Mouse (Mus musculus): ENCODE results near the gene Gcnt2. TPM values are rescaled to one million over a fixed set of nuclear protein-coding genes. Genes with fewer than 3 reads are reported as not detected.

Gene Gcnt2
- polyA plus RNA-seq (2015; fragmentation: Nextera tagmentation; extraction: Ambion mirVana) = 3.3 and 4.5 TPM in 2 replicates

GRCm38 (mm10) chr13:40859652-40860399 is at the start of gene Gcnt2:
Gene Gcnt2 (plus strand): TSS chr13:40859754.
- Histone ChIP-seq H3K4me1 (no peaks in the 10 kb centered on the region), H3K9ac (replicated peaks) (no peak within 1 kb of the TSS), H3K9me3 (no peaks in the 10 kb centered on the region), H3K27me3 (no peaks in the 10 kb centered on the region), H3K4me2 (replicated peaks) (peak within 1 kb of the TSS; percentile 8), H3K4me3 (no peak within 1 kb of the TSS), H3K27ac (replicated peaks) (no peak within 1 kb of the TSS), H3K36me3 (no peaks in the 10 kb centered on the region)
- WGBS = 64% methylated on average over 22 of the region's 22 CpGs
- peak; percentile 48; the same call in 1 of the 2 replicates for ATAC-seq (replicated peaks)

- Histone ChIP-seq H3K4me1 (no peaks in the 10 kb centered on the region), H3K27ac (replicated peaks) (no peak overlapping the region), H3K9ac (replicated peaks) (no peak overlapping the region), H3K4me2 (replicated peaks) (no peak overlapping the region), H3K27me3 (no peaks in the 10 kb centered on the region), H3K9me3 (no peaks in the 10 kb centered on the region), H3K36me3 (no peaks in the 10 kb centered on the region), H3K4me3 (no peak overlapping the region)
- WGBS = 68% methylated on average over 1 of the region's 1 CpGs
- ATAC-seq (replicated peaks) = no peak
Observed at GRCm38 (mm10) chr13:40820617-40821016, 38.9 kb upstream of the Gcnt2 start.

DNA sequence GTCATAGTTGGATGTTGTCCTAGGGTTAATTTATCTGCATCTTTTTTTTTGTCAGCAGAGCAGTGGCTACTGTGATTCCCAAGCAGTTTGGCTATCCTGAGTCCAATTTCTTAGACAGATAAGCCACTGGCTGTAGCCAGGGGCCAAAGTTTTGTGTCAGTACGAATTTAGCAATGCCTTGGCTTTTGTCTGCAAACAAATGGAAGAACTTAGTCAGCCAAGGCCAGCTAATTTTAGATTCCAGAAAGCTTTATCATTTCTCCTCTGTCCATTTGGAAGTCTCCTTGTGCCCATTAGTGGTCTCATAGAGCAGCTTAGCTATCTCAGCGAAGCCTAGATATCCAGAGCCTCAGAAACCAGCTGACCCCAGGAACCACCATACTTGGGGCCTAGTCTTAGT is 37.6 kb upstream of the Gcnt2 start:
- no peaks in the 10 kb centered on the region for H3K27me3 ChIP-seq
- ATAC-seq (replicated peaks) = no peak
- H3K4me2 ChIP-seq (replicated peaks) = no peak overlapping the region
- no peak overlapping the region for H3K9ac ChIP-seq (replicated peaks)
- H3K27ac ChIP-seq (replicated peaks) = no peak overlapping the region
- 84% methylated on average over 2 of the region's 2 CpGs for WGBS
- no peaks in the 10 kb centered on the region for H3K4me1 ChIP-seq
- H3K4me3 ChIP-seq = no peak overlapping the region
- no peaks in the 10 kb centered on the region for H3K36me3 ChIP-seq
- H3K9me3 ChIP-seq = no peaks in the 10 kb centered on the region

DNA sequence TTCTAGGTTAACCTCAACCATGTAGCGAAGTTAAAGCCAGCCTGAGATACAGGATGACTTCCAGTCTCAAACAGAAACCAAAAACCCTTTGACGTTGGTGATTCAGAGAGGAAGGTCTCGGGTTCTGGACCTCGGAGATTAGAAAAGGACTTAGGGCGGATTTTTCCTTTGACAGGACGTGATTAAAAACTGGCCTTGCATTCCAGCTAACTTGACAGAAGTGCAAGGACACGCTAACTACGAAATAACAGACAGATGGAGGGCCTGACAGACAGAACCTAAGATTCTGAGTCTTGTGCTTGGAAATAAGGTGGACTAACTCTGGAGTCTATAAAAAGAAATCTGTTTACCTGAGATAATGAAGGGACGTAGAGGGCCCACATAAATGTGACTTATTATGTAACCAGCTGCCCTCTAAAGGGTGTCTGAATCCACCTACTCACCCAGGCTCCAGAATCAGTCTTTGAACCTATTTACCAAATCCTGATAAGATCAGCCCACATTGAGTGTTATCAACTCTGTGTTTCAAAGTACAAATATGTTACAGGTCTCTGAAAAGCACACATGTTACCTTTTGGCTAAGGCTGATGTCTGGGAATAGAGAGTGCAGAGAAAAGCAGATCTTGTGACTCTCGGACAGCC is 18.3 kb upstream of the Gcnt2 start:
- Histone ChIP-seq H3K4me2 (replicated peaks) (no peak overlapping the region), H3K9ac (replicated peaks) (no peak overlapping the region), H3K27ac (replicated peaks) (no peak overlapping the region), H3K4me1 (no peaks in the 10 kb centered on the region), H3K9me3 (no peaks in the 10 kb centered on the region), H3K27me3 (no peaks in the 10 kb centered on the region), H3K36me3 (no peaks in the 10 kb centered on the region), H3K4me3 (no peak overlapping the region)
- WGBS = 81% methylated on average over 10 of the region's 10 CpGs
- ATAC-seq (replicated peaks) = no peak

DNA sequence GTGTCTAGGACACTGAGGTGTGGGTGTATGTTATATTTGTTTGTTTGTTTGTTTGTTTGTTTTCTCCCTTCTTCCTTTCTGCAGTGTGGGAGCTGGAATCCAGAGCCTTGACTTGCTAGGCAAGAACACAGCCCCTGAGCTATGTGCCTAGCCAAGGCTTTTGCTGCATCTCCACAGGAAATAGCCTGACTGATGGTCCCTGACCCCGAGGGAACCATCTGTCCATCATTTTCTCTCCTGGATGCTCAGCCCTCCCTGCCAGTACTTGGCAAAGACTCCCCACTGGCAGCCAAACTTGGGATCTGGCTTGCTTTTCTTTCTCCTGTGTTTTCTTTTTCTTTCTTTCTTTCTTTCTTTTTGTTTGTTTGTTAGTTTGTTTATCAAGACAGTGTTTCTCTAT is 17.4 kb upstream of the Gcnt2 start:
- Histone ChIP-seq H3K36me3 (no peaks in the 10 kb centered on the region), H3K4me1 (no peaks in the 10 kb centered on the region), H3K9me3 (no peaks in the 10 kb centered on the region), H3K27ac (replicated peaks) (no peak overlapping the region), H3K9ac (replicated peaks) (no peak overlapping the region), H3K4me3 (no peak overlapping the region), H3K27me3 (no peaks in the 10 kb centered on the region), H3K4me2 (replicated peaks) (no peak overlapping the region)
- WGBS = 32% methylated on average over 1 of the region's 1 CpGs
- no peak for ATAC-seq (replicated peaks)

DNA sequence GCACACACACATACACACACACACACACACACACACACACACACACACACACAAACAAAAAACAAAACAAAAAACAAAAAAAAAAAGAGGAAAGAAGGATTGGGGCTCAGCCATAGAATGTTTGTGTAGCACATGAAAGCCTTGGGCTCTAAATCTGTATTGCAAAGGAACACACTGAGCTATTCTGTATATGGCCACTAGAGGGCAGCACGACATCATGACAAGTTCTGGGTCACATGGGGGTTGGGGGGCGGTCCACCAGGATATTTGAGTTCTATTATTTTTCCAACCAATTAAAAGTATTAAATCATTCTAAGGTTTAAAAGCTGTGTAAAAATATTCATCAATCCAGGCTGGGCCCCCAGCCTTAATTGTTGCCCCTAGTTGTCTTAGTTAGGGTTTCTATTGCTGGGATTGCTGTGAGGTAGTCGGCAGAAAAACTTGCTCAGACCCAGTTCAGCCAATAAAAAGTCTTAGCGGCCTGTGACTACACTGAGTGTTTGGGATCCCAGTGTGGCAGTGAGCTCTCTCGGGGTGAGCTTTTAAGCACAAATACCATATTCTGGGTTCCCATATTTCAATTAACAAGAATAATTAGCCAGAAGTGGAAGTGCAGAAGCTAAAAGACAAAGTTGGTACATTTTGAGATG is 16.0 kb upstream of the Gcnt2 start:
- Histone ChIP-seq H3K4me1 (no peaks in the 10 kb centered on the region), H3K27me3 (no peaks in the 10 kb centered on the region), H3K4me2 (replicated peaks) (no peak overlapping the region), H3K36me3 (no peaks in the 10 kb centered on the region), H3K27ac (replicated peaks) (no peak overlapping the region), H3K4me3 (no peak overlapping the region), H3K9ac (replicated peaks) (no peak overlapping the region), H3K9me3 (no peaks in the 10 kb centered on the region)
- peak; percentile 81; the same call in 1 of the 2 replicates for ATAC-seq (replicated peaks)
- 20% methylated on average over 5 of the region's 5 CpGs for WGBS

DNA sequence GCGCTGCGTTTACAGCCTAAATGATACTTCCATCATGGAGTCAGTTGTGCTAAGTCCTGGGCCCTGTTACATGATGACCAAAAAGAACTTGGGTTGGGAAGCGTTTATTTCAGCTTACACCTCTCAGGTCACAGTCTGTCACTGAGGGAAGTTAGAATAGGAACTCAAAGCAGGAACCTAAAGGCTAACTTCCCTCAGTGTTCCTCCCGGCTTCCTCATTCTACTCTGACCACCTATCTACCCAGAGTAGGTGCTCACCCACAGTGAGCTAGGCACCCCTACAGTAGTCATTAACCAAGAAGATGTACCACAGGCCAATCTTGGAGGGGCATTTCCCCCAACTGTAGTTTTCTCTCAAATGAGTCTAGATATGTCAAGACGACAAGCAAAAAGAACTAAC is 15.4 kb upstream of the Gcnt2 start:
- Histone ChIP-seq H3K36me3 (no peaks in the 10 kb centered on the region), H3K9ac (replicated peaks) (no peak overlapping the region), H3K27ac (replicated peaks) (no peak overlapping the region), H3K4me3 (no peak overlapping the region), H3K27me3 (no peaks in the 10 kb centered on the region), H3K4me1 (no peaks in the 10 kb centered on the region), H3K9me3 (no peaks in the 10 kb centered on the region), H3K4me2 (replicated peaks) (no peak overlapping the region)
- no peak for ATAC-seq (replicated peaks)
- WGBS = 94% methylated on average over 5 of the region's 5 CpGs

GRCm38 (mm10) chr13:40845951-40846350 is 13.6 kb upstream of the Gcnt2 start:
- 67% methylated on average over 6 of the region's 6 CpGs for WGBS
- no peaks in the 10 kb centered on the region for H3K9me3 ChIP-seq
- H3K36me3 ChIP-seq = no peaks in the 10 kb centered on the region
- H3K4me1 ChIP-seq = no peaks in the 10 kb centered on the region
- no peak overlapping the region for H3K4me2 ChIP-seq (replicated peaks)
- no peak for ATAC-seq (replicated peaks)
- H3K9ac ChIP-seq (replicated peaks) = no peak overlapping the region
- no peak overlapping the region for H3K4me3 ChIP-seq
- H3K27ac ChIP-seq (replicated peaks) = no peak overlapping the region
- H3K27me3 ChIP-seq = no peaks in the 10 kb centered on the region

DNA sequence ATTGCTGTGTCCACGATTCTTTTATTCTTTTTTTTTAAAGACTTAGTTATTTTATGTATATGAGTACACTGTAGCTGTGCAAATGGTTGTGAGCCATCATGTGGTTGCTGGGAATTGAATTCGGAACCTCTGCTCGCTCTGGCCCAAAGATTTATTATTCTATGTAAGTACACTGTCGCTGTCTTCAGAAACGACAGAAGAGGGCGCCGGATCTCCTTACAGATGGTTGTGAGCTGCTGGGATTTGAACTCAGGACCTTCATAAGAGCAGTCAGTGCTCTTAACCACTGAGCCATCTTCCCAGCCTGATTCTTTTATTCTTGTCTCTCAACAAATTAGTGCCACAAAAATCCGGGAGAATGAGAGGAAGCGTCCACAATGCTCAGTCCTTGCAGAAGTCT is 13.2 kb upstream of the Gcnt2 start:
- H3K4me1 ChIP-seq = no peaks in the 10 kb centered on the region
- no peak overlapping the region for H3K27ac ChIP-seq (replicated peaks)
- ATAC-seq (replicated peaks) = no peak
- H3K36me3 ChIP-seq = no peaks in the 10 kb centered on the region
- WGBS = 67% methylated on average over 9 of the region's 9 CpGs
- no peaks in the 10 kb centered on the region for H3K9me3 ChIP-seq
- no peak overlapping the region for H3K4me3 ChIP-seq
- no peak overlapping the region for H3K9ac ChIP-seq (replicated peaks)
- no peak overlapping the region for H3K4me2 ChIP-seq (replicated peaks)
- H3K27me3 ChIP-seq = no peaks in the 10 kb centered on the region

DNA sequence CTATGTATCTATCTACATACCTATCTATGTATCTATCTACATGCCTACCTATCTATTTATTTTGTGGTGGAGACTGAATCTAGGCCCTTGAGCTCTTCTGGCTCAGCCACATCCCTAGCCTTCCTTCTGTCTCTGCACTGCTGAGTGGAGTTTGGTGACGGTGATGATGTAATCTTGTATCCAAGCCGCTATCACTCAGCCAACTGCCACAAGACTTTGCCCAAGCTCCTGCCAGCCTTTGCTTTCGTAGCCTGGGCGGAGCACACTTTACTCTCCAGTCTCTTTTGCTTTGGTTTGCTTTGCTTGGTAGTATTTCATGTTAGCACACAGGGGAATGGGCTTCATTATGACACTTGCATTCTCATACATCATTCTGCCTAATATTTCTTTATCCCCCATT is 11.7 kb upstream of the Gcnt2 start:
- Histone ChIP-seq H3K36me3 (no peaks in the 10 kb centered on the region), H3K4me2 (replicated peaks) (no peak overlapping the region), H3K27me3 (no peaks in the 10 kb centered on the region), H3K27ac (replicated peaks) (no peak overlapping the region), H3K9ac (replicated peaks) (no peak overlapping the region), H3K9me3 (no peaks in the 10 kb centered on the region), H3K4me3 (no peak overlapping the region), H3K4me1 (no peaks in the 10 kb centered on the region)
- WGBS = 74% methylated on average over 4 of the region's 4 CpGs
- ATAC-seq (replicated peaks) = no peak

- 88% methylated on average over 6 of the region's 6 CpGs for WGBS
- no peak overlapping the region for H3K9ac ChIP-seq (replicated peaks)
- no peaks in the 10 kb centered on the region for H3K36me3 ChIP-seq
- peaks cover 7% of the 10 kb centered on the region; the same call in 1 of the 2 replicates for H3K4me1 ChIP-seq
- no peak overlapping the region for H3K4me3 ChIP-seq
- H3K4me2 ChIP-seq (replicated peaks) = no peak overlapping the region
- no peaks in the 10 kb centered on the region for H3K27me3 ChIP-seq
- H3K27ac ChIP-seq (replicated peaks) = no peak overlapping the region
- H3K9me3 ChIP-seq = no peaks in the 10 kb centered on the region
- ATAC-seq (replicated peaks) = no peak
Observed at GRCm38 (mm10) chr13:40850686-40851085, 8.9 kb upstream of the Gcnt2 start.

DNA sequence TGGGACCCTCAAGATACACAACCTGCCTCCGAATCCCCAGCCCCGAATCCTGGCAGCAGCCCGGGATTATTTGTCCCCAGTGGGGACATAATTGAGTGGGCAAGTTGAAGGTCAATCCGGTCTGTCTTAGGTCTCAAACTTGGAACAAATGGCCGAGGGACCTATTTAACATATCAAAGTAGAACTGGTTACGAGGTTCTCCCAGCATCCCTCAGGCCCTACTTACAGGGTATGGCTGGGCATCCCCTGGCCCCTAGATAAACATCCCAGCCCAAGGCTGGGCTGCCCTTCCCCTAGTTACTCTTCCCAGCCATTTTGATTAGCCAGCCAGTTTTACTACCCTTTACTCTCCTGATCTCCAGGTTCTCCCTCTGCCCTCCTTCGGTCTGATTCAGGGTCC is 8.3 kb upstream of the Gcnt2 start:
- H3K36me3 ChIP-seq = no peaks in the 10 kb centered on the region
- WGBS = 78% methylated on average over 7 of the region's 7 CpGs
- no peak for ATAC-seq (replicated peaks)

More for the DNA sequence above, 8.3 kb upstream of the Gcnt2 start:
- Histone ChIP-seq H3K27ac (replicated peaks) (no peak overlapping the region), H3K4me1 (peaks cover 7% of the 10 kb centered on the region; the same call in 1 of the 2 replicates), H3K27me3 (no peaks in the 10 kb centered on the region), H3K4me2 (replicated peaks) (no peak overlapping the region), H3K9me3 (no peaks in the 10 kb centered on the region), H3K9ac (replicated peaks) (no peak overlapping the region), H3K4me3 (no peak overlapping the region)
